Mouse (Mus musculus) CD4-positive, CD25-positive, alpha-beta regulatory T cell, adult 2 months (primary cell): ENCODE results near the gene Olfr389.

ENCODE experiments used
- DNase-seq: peaks from one replicate; pipeline ENCODE4 v3.0.0-alpha.2; 2012; ENCODE audit warnings: low read depth, low spot score

Gene Olfr389

GRCm38 (mm10) chr11:73780613-73781012 is at the start of gene Olfr389:
TSS of gene Olfr389 (minus strand) at chr11:73780713.
- DNase-seq = no peak

- no peak for DNase-seq
Measured at GRCm38 (mm10) chr11:73816949-73817348, 36.4 kb upstream of the Olfr389 start, which contains the start of gene Olfr392. TSS of gene Olfr392 (minus strand) at chr11:73817049.

- DNase-seq = no peak
Measured at GRCm38 (mm10) chr11:73802952-73803351, 22.4 kb upstream of the Olfr389 start, which contains the start of gene Olfr391-ps. TSS of gene Olfr391-ps (minus strand) at chr11:73803052.

- no peak for DNase-seq
Measured at GRCm38 (mm10) chr11:73782664-73783063, 2.2 kb upstream of the Olfr389 start, which contains the start of gene Olfr390. TSS of gene Olfr390 (plus strand) at chr11:73782964.

- no peak for DNase-seq
Measured at GRCm38 (mm10) chr11:73759115-73759514, 21.4 kb downstream of the Olfr389 start.
